Mouse (Mus musculus) gastrocnemius, postnatal 25 days (tissue): Measurements from ENCODE around the gene Alox12e. TPM values are rescaled to one million over a fixed set of nuclear protein-coding genes. Genes with fewer than 3 reads are reported as not detected.

Source experiments
- DNase-seq: peaks from one replicate; pipeline ENCODE4 v3.0.0; 2022
- total RNA-seq, 2 experiments: library from RNA; stranded (reverse); gene quantifications; 1 replicate in 1 of 2; 2 replicates in 1 of 2; pipeline ENCODE4 v1.2.3; 2021

Gene Alox12e
- total RNA-seq, 2 experiments from 2014 or later, result not detected

DNA sequence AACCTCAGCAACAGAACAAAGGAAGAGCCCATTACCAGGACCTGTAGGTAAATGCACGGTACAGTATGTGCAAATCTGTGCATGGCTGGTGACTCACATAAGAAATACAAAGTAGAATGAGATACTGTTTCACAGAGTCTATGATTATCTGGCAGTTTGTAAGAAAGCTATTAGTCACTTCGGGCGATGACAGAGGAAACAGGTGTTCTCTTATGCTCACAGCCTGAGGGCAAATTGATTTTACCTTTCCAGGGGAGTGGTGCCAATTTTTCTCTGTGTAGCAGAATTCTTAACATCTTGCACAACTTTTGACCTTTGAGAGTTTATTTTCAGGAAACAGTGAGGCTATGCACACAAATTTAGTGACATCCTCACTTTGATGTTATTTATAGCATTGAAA is 37.7 kb downstream of the Alox12e start:
- no peak for DNase-seq

DNA sequence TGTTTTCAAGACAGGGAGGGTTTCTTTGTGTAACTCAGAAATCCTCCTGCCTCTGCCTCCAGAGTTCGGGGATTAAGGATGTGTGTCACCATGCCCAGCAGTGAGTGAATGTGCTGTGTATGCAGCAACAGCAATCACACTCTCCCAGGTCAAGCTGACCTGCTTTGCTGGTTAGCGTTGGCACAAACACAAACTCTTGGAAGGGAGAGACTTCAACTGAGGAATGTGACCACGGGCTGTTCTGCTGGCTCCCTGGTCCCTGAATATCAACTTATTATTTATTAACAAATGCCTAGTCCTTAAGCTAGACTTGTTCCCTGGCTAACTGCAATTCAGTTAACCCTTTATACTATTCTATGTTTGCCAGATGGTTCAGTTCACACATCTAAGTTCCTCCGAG is 38.8 kb downstream of the Alox12e start:
- DNase-seq, result no peak

DNA sequence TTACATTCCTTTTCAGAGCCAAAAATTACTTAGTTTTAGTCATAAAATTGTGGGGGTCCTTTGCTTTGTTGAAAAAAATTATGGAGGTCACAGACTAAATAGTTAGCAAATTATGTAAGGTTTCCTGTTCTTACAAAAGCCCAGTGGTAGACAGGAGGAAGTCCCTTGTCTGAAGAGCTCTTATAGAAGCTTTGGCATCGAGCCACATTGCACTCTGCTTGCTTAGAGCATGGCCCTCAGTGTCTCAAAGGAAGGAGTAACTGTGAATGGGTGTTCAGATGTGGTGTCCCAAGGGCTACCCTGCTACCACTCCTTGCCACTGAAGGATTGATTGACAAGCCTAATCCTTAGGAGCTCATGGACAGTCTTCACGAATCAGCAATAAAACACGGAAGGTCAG is 42.0 kb downstream of the Alox12e start:
- DNase-seq, result no peak

DNA sequence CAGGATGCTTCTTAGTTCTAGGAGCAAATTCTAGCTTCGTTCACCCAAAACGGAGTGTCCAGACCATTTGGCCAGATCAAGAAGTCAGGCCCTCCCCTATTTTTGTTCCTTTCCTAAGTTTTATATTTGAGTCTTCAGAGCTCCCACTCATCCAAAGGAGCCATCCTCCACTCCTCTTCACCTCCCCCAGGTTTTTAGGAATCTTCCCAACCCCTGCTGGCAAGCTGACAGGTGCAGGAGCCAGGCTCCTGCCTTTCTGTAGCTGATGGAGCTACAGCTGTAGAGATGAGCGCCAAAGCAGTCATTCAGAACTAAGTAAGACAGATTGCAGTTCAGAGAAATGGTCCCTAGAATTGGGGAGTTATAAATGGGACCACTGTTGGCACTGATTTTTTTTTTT is 43.5 kb downstream of the Alox12e start:
- no peak for DNase-seq

DNA sequence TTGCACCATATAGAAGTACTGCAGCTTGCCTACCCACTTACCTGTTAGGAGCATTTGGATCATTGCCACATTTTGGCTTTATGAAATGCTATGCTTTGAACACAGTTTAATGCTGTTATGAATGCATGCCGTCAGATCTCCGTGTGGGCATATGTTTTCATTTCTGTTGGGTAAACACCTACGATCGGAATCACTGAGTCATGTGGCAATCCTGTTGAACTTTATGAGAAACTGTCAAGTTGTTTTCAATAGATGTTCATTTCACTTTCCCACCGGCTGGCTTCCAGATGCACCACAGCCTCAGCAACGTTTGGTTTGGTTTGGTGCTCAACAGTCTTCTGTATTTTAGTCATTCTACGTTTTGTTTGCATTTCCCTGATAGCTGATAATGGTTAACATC is 50.8 kb downstream of the Alox12e start:
- no peak for DNase-seq

DNA sequence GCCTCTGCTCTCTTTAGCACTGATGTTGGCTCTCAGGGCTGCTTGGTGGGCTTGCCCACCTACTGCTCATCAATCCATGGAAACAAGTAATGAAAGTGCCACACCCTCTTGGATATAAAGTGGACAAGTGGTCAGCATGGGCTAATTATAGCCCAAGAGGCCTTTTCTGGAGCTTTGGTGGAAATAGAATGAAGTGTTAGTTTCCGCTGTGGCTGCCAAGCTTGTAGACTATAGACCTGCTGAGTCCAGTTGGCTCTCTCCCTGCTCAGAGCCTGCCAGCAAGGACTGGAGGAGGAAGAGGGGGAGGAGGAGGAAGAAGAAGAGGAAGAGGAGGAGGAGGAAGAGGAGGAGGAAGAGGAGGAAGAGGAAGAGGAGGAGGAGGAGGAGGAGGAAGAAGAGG is 56.0 kb downstream of the Alox12e start:
- DNase-seq, result no peak

DNA sequence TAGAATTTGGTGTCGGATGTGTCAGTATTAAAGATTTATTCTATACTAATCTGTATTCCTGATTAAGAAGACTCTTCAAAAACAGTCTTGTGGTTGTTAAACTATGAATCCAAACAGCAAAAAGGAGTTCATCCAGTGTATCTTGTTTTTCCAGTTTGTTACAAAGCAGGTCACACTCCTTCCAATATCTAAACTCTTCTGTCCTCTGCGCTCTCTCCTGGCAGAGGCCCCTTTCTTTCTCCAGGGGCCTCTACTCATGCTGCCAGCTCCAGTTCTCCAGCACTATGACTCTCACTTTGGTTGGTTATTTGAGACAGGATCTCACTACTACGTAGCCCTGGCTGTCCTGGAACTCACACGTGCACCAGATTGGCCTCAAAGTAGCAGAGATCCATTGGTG is 56.6 kb downstream of the Alox12e start:
- DNase-seq, result no peak

Other genes starting within 250 kb of the Alox12e start
- not detected for gene Asgr2, start 230.0 kb downstream of the Alox12e start, total RNA-seq
- gene Mgl2, start 192.3 kb downstream of the Alox12e start, total RNA-seq, result 1 to 10 TPM; 2.5 to 3.6 TPM
- 1 to 10 TPM; 1.3 to 4.3 TPM for gene Clec10a, start 166.4 kb downstream of the Alox12e start, total RNA-seq
- gene Slc16a11, start 109.9 kb downstream of the Alox12e start, total RNA-seq, result not detected
- under 1 TPM; 0.10 to 0.88 TPM for gene Slc16a13, start 101.6 kb downstream of the Alox12e start, total RNA-seq
- gene Bcl6b, start 92.8 kb downstream of the Alox12e start, total RNA-seq, result 1 to 10 TPM; 4.1 to 6.2 TPM
- gene 0610010K14Rik, start 84.7 kb downstream of the Alox12e start, total RNA-seq, result 10 to 100 TPM; 26.9 to 36.2 TPM
- 1 to 10 TPM; 2.4 to 3.0 TPM for gene Gm21988, start 82.8 kb downstream of the Alox12e start, total RNA-seq
- 100 to 1,000 TPM in 1 of 2 experiments, 10 to 100 TPM in 1; 96.1 to 126 TPM for gene Rnasek, start 82.8 kb downstream of the Alox12e start, total RNA-seq
- gene Alox12, start 67.3 kb downstream of the Alox12e start, total RNA-seq, result under 1 TPM; 0.67 to 0.80 TPM
- under 1 TPM in 1 of 2 experiments, not detected in 1; 0.91 TPM for gene Alox15, start 29.4 kb upstream of the Alox12e start, total RNA-seq
- 10 to 100 TPM; 15.5 to 18.5 TPM for gene Pelp1, start 87.4 kb upstream of the Alox12e start, total RNA-seq
- gene Arrb2, start 110.0 kb upstream of the Alox12e start, total RNA-seq, result 1 to 10 TPM; 7.5 to 9.0 TPM
- gene Med11, start 129.3 kb upstream of the Alox12e start, total RNA-seq, result 1 to 10 TPM; 5.6 to 6.2 TPM
- under 1 TPM; 0.38 to 0.97 TPM for gene Zmynd15, start 136.8 kb upstream of the Alox12e start, total RNA-seq
- gene Cxcl16, start 137.4 kb upstream of the Alox12e start, total RNA-seq, result 1 to 10 TPM; 1.3 to 2.0 TPM
- gene Tm4sf5, start 182.6 kb upstream of the Alox12e start, total RNA-seq, result not detected
- not detected for gene Vmo1, start 192.0 kb upstream of the Alox12e start, total RNA-seq
- gene Gltpd2, start 196.6 kb upstream of the Alox12e start, total RNA-seq, result not detected
- gene Psmb6, start 202.7 kb upstream of the Alox12e start, total RNA-seq, result 100 to 1,000 TPM; 242 to 248 TPM
- not detected for gene Gm40193, start 210.3 kb upstream of the Alox12e start, total RNA-seq
- 10 to 100 TPM; 17.4 to 17.7 TPM for gene Pld2, start 217.4 kb upstream of the Alox12e start, total RNA-seq
- 10 to 100 TPM; 26.3 to 27.2 TPM for gene Mink1, start 240.3 kb upstream of the Alox12e start, total RNA-seq